Comparison of ENCODE assay signal across 33 mouse cellular contexts in the genomic region with DNA sequence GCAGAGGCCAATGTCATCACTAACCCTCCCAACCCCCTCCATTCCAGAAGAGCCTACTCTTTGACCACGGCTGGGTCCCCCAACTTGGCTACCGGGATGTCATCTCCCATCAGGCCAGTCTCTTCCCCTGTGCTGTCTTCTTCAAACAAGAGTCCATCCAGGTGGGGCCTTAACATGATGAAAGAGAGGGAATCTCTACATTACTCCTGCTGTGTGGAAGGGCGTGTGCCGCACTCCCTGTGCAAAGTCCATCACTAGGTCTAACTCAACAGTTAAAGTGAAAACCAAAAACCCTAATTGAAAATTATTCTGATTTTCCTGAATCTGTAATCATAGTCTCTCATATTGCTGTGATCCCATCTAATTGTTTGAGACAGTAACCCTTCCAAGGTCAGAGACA.
"Had no signal": no experiment of that assay in that cellular context is flagged by ENCODE, and none has a peak within 500 bp of the region (broad histone marks: within the 10 kb centered on the region; RNA-seq: fewer than 3 reads in every experiment).

No protein-coding gene starts in this region.

- H3K27ac ChIP-seq: heart, embryonic 10.5 days; heart, embryonic 13.5 days; heart, embryonic 15.5 days; hindbrain, embryonic 10.5 days; hindbrain, embryonic 12.5 days; hindbrain, embryonic 13.5 days; hindbrain, embryonic 14.5 days; hindbrain, embryonic 15.5 days; hindbrain, postnatal 0 days; kidney, embryonic 15.5 days; kidney, postnatal 0 days; layer of hippocampus, adult 2 months; left cerebral cortex, adult 2 months had no signal

- H3K9me3 ChIP-seq: heart, embryonic 10.5 days; heart, embryonic 12.5 days; heart, embryonic 13.5 days; heart, embryonic 15.5 days; hindbrain, embryonic 10.5 days; hindbrain, embryonic 12.5 days; hindbrain, embryonic 13.5 days; hindbrain, embryonic 15.5 days; kidney, embryonic 15.5 days had no signal

- H3K36me3 ChIP-seq: heart, embryonic 10.5 days; hindbrain, embryonic 13.5 days; hindbrain, embryonic 15.5 days; kidney, embryonic 15.5 days had no signal

- H3K9ac ChIP-seq: heart, embryonic 12.5 days; heart, embryonic 13.5 days; heart, embryonic 15.5 days; hindbrain, embryonic 12.5 days; hindbrain, embryonic 13.5 days; hindbrain, embryonic 14.5 days; hindbrain, embryonic 15.5 days; kidney, embryonic 15.5 days had no signal

- DNase-seq: heart, postnatal 10 days; heart, postnatal 14 days; heart, postnatal 36 days; heart, postnatal 4 days; kidney, adult 11 months; kidney, adult 18-20 months; kidney, adult 2 months; kidney, adult 8-10 months; kidney, adult 9 months; kidney, postnatal 10 days; kidney, postnatal 14 days; kidney, postnatal 25 days; kidney, postnatal 36 days; kidney, postnatal 4 days; layer of hippocampus, adult 9-11 months; layer of hippocampus, postnatal 36 days had no signal

- H3K4me2 ChIP-seq: heart, embryonic 11.5 days; heart, embryonic 12.5 days; heart, embryonic 13.5 days; heart, embryonic 15.5 days; hindbrain, embryonic 12.5 days; hindbrain, embryonic 13.5 days; hindbrain, embryonic 14.5 days; hindbrain, embryonic 15.5 days; kidney, embryonic 15.5 days had no signal

- H3K4me1 ChIP-seq: heart, embryonic 10.5 days; heart, embryonic 12.5 days; hindbrain, embryonic 10.5 days; hindbrain, embryonic 12.5 days; hindbrain, embryonic 13.5 days; hindbrain, embryonic 15.5 days; kidney, embryonic 15.5 days had no signal

- H3K4me3 ChIP-seq: heart, embryonic 10.5 days; heart, embryonic 12.5 days; heart, embryonic 13.5 days; heart, embryonic 15.5 days; hindbrain, embryonic 10.5 days; hindbrain, embryonic 12.5 days; hindbrain, embryonic 13.5 days; hindbrain, embryonic 15.5 days; kidney, embryonic 15.5 days; layer of hippocampus, adult 2 months; left cerebral cortex, adult 2 months had no signal

- ATAC-seq: hindbrain, embryonic 16.5 days; hindbrain, postnatal 0 days; inflammation-experienced regulatory T-cells, adult 6 months had no signal

- H3K27me3 ChIP-seq: heart, embryonic 12.5 days; heart, embryonic 13.5 days; heart, embryonic 15.5 days; hindbrain, embryonic 12.5 days; hindbrain, embryonic 13.5 days; hindbrain, embryonic 15.5 days; kidney, embryonic 15.5 days had no signal
